Mouse (Mus musculus) cerebellum, adult 18-20 months (tissue): Measurements from ENCODE around the gene Prokr2.

Source experiments
- DNase-seq, 2 experiments: peaks; one replicate each; pipeline ENCODE4 v3.0.0; 2021

Gene Prokr2

GRCm38 (mm10) chr2:132385194-132385838 lies at the start of gene Prokr2:
Gene Prokr2 (minus strand): TSS chr2:132385447.
- DNase-seq = peak in 1 of 2 experiments; percentile 26

GRCm38 (mm10) chr2:132427160-132427941 lies 42.1 kb upstream of the Prokr2 start:
- peak in 1 of 2 experiments; percentile 28 for DNase-seq

- DNase-seq = no peak
Measured at GRCm38 (mm10) chr2:132425576-132425975, 40.3 kb upstream of the Prokr2 start.

- DNase-seq = no peak
Measured at GRCm38 (mm10) chr2:132423411-132424047, 38.3 kb upstream of the Prokr2 start.

GRCm38 (mm10) chr2:132422846-132423245 lies 37.6 kb upstream of the Prokr2 start:
- no peak for DNase-seq

- no peak for DNase-seq
Measured at GRCm38 (mm10) chr2:132418414-132418813, 33.2 kb upstream of the Prokr2 start.

GRCm38 (mm10) chr2:132410126-132410525 lies 24.9 kb upstream of the Prokr2 start:
- no peak for DNase-seq

GRCm38 (mm10) chr2:132398136-132398535 lies 12.9 kb upstream of the Prokr2 start:
- DNase-seq = no peak

GRCm38 (mm10) chr2:132395753-132396152 lies 10.5 kb upstream of the Prokr2 start:
- no peak for DNase-seq

GRCm38 (mm10) chr2:132390607-132391160 lies 5.4 kb upstream of the Prokr2 start:
- DNase-seq = no peak

GRCm38 (mm10) chr2:132389562-132389961 lies 4.3 kb upstream of the Prokr2 start:
- peak; percentile 17 to 32 for DNase-seq

- peak; percentile 4 to 22 for DNase-seq
Measured at GRCm38 (mm10) chr2:132384511-132385193, 595 bp downstream of the Prokr2 start.

- DNase-seq = no peak
Measured at GRCm38 (mm10) chr2:132382308-132382707, 2.9 kb downstream of the Prokr2 start.

GRCm38 (mm10) chr2:132379690-132380089 lies 5.6 kb downstream of the Prokr2 start:
- DNase-seq = no peak

- DNase-seq = no peak
Measured at GRCm38 (mm10) chr2:132378602-132379150, 6.6 kb downstream of the Prokr2 start.

- DNase-seq = peak; percentile 47 to 66
Measured at GRCm38 (mm10) chr2:132377436-132377835, 7.8 kb downstream of the Prokr2 start.

GRCm38 (mm10) chr2:132375721-132376120 lies 9.5 kb downstream of the Prokr2 start:
- peak; percentile 41 to 62 for DNase-seq

- no peak for DNase-seq
Measured at GRCm38 (mm10) chr2:132375135-132375534, 10.1 kb downstream of the Prokr2 start.

- DNase-seq = no peak
Measured at GRCm38 (mm10) chr2:132373748-132374147, 11.5 kb downstream of the Prokr2 start.

GRCm38 (mm10) chr2:132368433-132368832 lies 16.8 kb downstream of the Prokr2 start:
- no peak for DNase-seq

GRCm38 (mm10) chr2:132343846-132344245 lies 41.4 kb downstream of the Prokr2 start:
- DNase-seq = peak in 1 of 2 experiments; percentile 6

GRCm38 (mm10) chr2:132341293-132341692 lies 44.0 kb downstream of the Prokr2 start:
- DNase-seq = no peak
